Mouse (Mus musculus) lung, embryonic 15.5 days (tissue): ENCODE results near the gene Cd109. TPM values are rescaled to one million over a fixed set of nuclear protein-coding genes. Genes with fewer than 3 reads are reported as not detected.

Source experiments
- ATAC-seq: fragments of 200-750 bp; cut with Nextera tagmentation; 2 replicates; pipeline ENCODE4 v1.8.0; 2017; ENCODE audit warnings: moderate number of reproducible peaks, borderline replicate concordance; ENCODE audit not compliant: low FRiP score, low TSS enrichment; ENCODE audit errors: extremely low read depth
- H3K27ac ChIP-seq: fragments of 300-500 bp; sonication (generic); 2 replicates; pipeline ENCODE4 v1.5.1; 2015; ENCODE audit warnings: moderate library complexity, mild to moderate bottlenecking, inconsistent platforms
- H3K27me3 ChIP-seq: fragments of 300-500 bp; sonication (generic); 2 replicates; pipeline ENCODE4 v1.6.1; 2015; ENCODE audit warnings: inconsistent platforms
- H3K36me3 ChIP-seq: fragments of 300-500 bp; sonication (generic); 2 replicates; pipeline ENCODE4 v1.6.1; 2015; ENCODE audit warnings: inconsistent platforms
- H3K4me1 ChIP-seq: fragments of 300-500 bp; sonication (generic); 2 replicates; pipeline ENCODE4 v1.6.1; 2015; ENCODE audit warnings: inconsistent platforms
- H3K4me2 ChIP-seq: fragments of 300-500 bp; sonication (generic); 2 replicates; pipeline ENCODE4 v1.6.1; 2015; ENCODE audit warnings: inconsistent platforms, mild to moderate bottlenecking, moderate library complexity
- H3K4me3 ChIP-seq: fragments of 300-500 bp; sonication (generic); 2 replicates; pipeline ENCODE4 v1.5.1; 2015; ENCODE audit warnings: mild to moderate bottlenecking, inconsistent platforms
- H3K9ac ChIP-seq: fragments of 300-500 bp; sonication (generic); 2 replicates; pipeline ENCODE4 v1.6.1; 2015; ENCODE audit warnings: inconsistent platforms
- H3K9me3 ChIP-seq: fragments of 300-500 bp; sonication (generic); 2 replicates; pipeline ENCODE4 v1.6.1; 2016; ENCODE audit warnings: inconsistent platforms
- WGBS: fragments of 180-500 bp; shearing (Covaris S2); methylation state at CpG from one replicate; pipeline ENCODE4 v1.1.7; 2015; 5-methylcytosine and 5-hydroxymethylcytosine counted together
- polyA plus RNA-seq: library from polyadenylated mRNA; unstranded; fragments of >200 nt; fragmentation: Nextera tagmentation; extraction: Ambion mirVana; gene quantifications from 2 replicates; pipeline ENCODE4 v1.2.1, GENCODE M21; 2015

The Cd109 gene
- polyA plus RNA-seq, 1 experiment from 2014 or later, result 10.8 TPM

DNA sequence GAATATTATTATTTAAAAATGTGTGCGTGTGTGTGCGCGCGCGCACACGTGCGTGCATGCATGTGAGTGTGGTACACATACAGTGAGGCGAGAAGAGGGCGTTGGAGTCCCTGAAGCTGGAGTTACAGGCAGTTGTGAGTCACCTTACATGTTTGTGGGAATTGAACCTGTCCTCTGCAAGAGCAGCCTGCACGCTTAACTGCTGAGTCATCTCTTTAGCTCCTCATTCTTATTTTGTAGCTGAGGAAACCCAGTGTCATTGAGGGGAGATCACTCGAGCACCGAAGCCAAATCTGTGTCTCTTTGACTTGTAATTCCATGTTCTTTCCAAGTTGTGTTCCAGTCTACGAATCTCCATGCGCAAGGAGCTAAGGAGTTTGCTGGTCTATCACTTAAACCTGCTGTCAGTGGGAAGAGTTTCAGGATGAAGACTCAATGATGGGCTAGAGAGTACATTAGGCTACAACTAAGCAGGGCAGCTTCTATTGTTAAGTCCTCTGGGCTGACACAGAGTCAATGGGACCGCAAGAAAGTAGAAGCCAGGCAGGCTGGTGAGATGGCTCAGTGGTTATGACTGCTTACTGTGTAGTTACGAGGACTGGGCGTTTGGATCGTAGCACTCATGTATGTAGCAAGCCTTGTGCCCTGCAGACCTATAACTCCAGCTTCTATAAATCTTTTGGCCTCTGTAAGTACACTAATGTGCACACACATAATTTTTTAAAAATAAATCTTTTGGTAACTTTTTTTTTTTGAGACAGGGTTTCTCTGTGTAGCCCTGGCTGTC is 19.4 kb upstream of the Cd109 start:
- Histone ChIP-seq H3K4me3 (no peak overlapping the region), H3K27me3 (no peaks in the 10 kb centered on the region), H3K9ac (no peak overlapping the region), H3K27ac (no peak overlapping the region), H3K36me3 (no peaks in the 10 kb centered on the region), H3K4me1 (no peaks in the 10 kb centered on the region), H3K4me2 (no peak overlapping the region), H3K9me3 (no peaks in the 10 kb centered on the region)
- 89% methylated on average over 18 of the region's 18 CpGs for WGBS
- ATAC-seq, result no peak

DNA sequence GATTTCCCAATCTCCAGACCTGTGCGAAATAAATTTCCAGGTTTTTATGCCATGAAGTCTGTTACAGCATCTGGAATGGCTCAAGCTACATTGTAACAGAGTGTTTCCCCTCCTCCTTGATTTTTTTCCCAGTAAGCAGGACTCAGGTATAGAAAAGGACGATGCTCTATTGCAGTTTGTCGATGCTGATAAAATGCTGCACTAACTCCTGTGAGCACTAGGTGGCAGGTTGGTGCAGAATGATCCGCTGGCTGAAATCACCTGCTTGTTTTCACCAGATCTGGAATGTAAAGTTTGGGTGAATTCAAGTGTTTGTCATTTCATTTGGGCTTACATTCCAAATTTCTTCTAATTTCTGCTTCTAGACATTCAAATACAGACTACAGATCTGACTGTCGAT is 18.5 kb upstream of the Cd109 start:
- no peak overlapping the region for H3K9ac ChIP-seq
- H3K9me3 ChIP-seq, result no peaks in the 10 kb centered on the region
- H3K4me2 ChIP-seq, result no peak overlapping the region
- no peak overlapping the region for H3K27ac ChIP-seq
- H3K4me3 ChIP-seq, result no peak overlapping the region
- no peaks in the 10 kb centered on the region for H3K36me3 ChIP-seq
- H3K4me1 ChIP-seq, result no peaks in the 10 kb centered on the region
- no peaks in the 10 kb centered on the region for H3K27me3 ChIP-seq
- no peak for ATAC-seq
- 6% methylated on average over 5 of the region's 5 CpGs for WGBS

DNA sequence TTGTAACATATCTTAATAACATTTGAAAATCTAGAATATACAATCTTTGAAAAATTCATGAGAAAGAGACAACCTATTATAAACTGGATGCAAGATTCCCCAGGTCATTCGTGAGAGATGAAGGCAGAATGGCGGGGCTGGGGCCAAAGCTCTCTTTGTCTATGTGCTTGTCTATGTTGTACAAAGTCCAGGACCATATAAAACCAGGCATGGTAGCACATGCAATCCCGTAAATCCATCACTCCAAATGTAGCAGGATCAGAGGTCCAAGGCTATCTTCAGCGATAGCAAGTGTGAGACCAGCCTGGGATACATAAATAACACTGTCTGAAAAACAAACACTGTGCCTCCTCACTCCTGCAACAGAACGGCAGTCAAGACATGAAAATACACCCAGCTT is 15.4 kb upstream of the Cd109 start:
- ATAC-seq, result no peak
- Histone ChIP-seq H3K27ac (no peak overlapping the region), H3K4me1 (no peaks in the 10 kb centered on the region), H3K36me3 (no peaks in the 10 kb centered on the region), H3K9ac (no peak overlapping the region), H3K4me3 (no peak overlapping the region), H3K4me2 (no peak overlapping the region), H3K9me3 (no peaks in the 10 kb centered on the region), H3K27me3 (no peaks in the 10 kb centered on the region)
- WGBS, result 56% methylated on average over 5 of the region's 5 CpGs

DNA sequence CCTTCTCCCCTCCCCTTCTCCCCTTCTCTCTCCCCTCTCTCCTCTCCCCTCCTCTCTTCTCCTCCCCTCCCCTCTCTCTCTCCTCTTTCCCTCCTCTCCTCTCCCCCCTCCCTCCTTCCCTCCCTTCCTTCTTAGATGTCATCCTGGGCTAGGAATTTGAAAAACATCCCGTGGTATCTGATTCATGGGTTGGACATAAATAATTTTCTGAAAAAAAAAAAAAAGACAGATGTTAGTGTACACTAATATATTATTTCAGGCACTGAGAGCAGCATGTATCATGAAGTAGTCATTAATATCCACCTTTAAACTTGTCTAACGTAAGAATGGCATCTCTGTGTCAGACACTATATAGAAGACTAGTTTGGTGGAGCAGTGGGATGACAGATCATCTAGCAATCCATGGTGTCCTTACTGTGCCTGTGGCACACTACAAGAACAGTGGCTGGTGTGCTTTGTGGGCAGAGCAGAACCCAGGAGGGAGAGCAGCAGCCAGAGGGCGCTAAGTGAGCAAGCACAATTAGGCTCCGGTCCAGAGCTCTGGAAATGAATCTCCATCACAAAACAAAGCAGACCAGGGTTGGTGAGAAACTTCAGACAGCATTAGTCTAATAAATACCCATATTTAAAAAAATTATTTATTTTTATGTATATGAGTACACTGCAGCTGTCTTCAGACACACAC is 14.2 kb upstream of the Cd109 start:
- Histone ChIP-seq H3K27ac (no peak overlapping the region), H3K4me1 (no peaks in the 10 kb centered on the region), H3K4me2 (no peak overlapping the region), H3K4me3 (no peak overlapping the region), H3K36me3 (no peaks in the 10 kb centered on the region), H3K27me3 (no peaks in the 10 kb centered on the region), H3K9me3 (no peaks in the 10 kb centered on the region), H3K9ac (no peak overlapping the region)
- ATAC-seq, result no peak
- WGBS, result 44% methylated on average over 4 of the region's 4 CpGs

DNA sequence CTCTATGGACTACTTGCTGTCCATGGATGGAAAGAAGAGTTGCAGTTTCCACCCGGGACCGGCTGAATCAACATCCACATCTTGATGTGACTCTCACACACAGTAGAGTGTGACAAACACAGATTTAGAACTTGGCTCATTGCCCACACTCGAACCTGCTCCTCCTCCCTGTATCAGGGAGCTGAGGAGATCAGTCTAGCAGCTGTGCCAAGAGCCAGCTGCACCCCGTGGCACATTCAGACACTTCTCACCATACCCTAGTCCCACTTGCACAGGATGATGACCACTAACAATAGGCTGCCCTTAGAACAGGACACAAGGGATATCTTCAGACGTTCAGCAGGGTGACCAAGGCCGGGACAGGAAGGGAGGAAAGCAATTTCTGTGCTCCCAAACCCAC is 1.1 kb upstream of the Cd109 start:
- H3K4me2 ChIP-seq, result no peak overlapping the region
- ATAC-seq, result no peak
- H3K27me3 ChIP-seq, result peaks cover 12% of the 10 kb centered on the region; the same call in 1 of the 2 replicates
- WGBS, result 27% methylated on average over 6 of the region's 6 CpGs
- H3K27ac ChIP-seq, result no peak overlapping the region
- H3K4me3 ChIP-seq, result no peak overlapping the region
- no peaks in the 10 kb centered on the region for H3K36me3 ChIP-seq
- no peak overlapping the region for H3K9ac ChIP-seq
- H3K9me3 ChIP-seq, result no peaks in the 10 kb centered on the region
- 0 out of 2 replicates have a peak, but pooled peaks cover 4% of the 10 kb centered on the region for H3K4me1 ChIP-seq

DNA sequence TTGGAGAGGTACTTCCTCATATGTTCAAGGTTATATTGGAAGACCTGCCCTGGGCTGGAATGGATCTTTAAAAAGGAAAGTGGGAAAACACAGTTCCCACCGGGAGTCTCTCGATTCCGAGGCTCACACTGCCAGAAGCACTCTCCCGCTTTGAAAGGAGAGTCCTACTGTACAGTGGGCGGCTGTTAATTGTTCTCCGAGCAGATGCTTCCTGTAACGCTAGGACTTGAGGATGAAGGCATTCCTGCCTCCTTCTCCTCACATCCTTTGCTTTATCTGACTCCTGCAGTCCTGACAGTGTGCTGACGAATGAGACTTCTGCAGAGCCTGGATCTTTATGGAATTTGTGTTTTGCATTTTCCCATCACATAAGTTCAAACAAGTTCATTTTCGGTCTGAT is 3.9 kb downstream of the Cd109 start:
- Histone ChIP-seq H3K36me3 (no peaks in the 10 kb centered on the region), H3K4me3 (no peak overlapping the region), H3K27me3 (peaks cover 11% of the 10 kb centered on the region; the same call in 1 of the 2 replicates), H3K9me3 (no peaks in the 10 kb centered on the region), H3K4me2 (peak overlapping the region; percentile 6; the same call in 1 of the 2 replicates), H3K4me1 (0 out of 2 replicates have a peak, but pooled peaks cover 4% of the 10 kb centered on the region), H3K9ac (no peak overlapping the region), H3K27ac (peak overlapping the region; percentile 66)
- 70% methylated on average over 9 of the region's 9 CpGs for WGBS
- peak; percentile 52; the same call in 1 of the 2 replicates for ATAC-seq

DNA sequence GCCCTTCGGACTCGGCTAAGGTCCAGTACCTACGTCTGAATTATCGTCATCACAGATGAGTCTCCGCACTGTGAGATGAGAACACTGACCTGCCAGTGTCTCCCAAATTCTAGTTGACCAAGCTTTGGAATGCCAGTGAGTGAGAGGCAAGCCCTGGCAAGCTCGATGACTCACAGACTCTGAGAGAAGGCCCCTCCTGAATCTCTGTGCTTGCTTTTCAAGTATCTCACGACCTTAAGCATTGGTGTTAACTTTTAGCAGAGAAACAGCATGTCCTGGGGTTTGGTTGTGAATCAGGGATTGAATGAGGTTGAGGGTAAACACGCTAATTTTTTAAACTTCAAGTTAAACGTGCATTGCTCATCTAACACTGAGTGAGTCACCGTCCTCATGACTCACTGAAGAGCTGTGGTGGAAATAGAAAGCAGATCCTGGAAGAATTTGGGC is 8.0 kb downstream of the Cd109 start:
- Histone ChIP-seq H3K9me3 (no peaks in the 10 kb centered on the region), H3K36me3 (no peaks in the 10 kb centered on the region), H3K9ac (no peak overlapping the region), H3K27me3 (no peaks in the 10 kb centered on the region), H3K27ac (no peak overlapping the region), H3K4me3 (no peak overlapping the region), H3K4me2 (no peak overlapping the region), H3K4me1 (no peaks in the 10 kb centered on the region)
- no peak for ATAC-seq
- WGBS, result 71% methylated on average over 10 of the region's 10 CpGs

DNA sequence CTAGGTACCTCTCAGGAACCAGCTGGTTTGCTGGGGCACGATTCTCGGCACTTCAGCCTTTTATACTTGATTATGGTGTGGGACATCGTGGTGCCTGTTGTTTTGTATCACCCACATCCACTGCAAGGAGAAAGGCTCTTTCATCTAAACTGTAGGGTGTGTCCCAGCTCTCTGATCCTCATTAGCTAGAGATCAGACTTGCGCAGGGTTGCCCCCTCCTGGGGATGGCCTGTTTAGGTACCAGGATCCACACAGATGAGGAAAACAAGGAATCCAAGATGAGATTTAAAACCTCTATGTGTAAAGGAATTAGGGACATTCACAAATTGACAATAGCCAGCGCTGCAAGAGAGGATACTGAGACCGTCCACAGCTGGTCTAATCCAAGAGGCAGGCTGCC is 14.6 kb downstream of the Cd109 start:
- H3K36me3 ChIP-seq, result no peaks in the 10 kb centered on the region
- H3K27me3 ChIP-seq, result no peaks in the 10 kb centered on the region
- ATAC-seq, result no peak
- WGBS, result 54% methylated on average over 6 of the region's 6 CpGs
- H3K4me2 ChIP-seq, result 0 out of 2 replicates have a peak overlapping the region, but pooled peaks have one; percentile 21
- H3K4me1 ChIP-seq, result 0 out of 2 replicates have a peak, but pooled peaks cover 5% of the 10 kb centered on the region
- H3K4me3 ChIP-seq, result no peak overlapping the region
- H3K27ac ChIP-seq, result no peak overlapping the region
- H3K9me3 ChIP-seq, result no peaks in the 10 kb centered on the region
- no peak overlapping the region for H3K9ac ChIP-seq

DNA sequence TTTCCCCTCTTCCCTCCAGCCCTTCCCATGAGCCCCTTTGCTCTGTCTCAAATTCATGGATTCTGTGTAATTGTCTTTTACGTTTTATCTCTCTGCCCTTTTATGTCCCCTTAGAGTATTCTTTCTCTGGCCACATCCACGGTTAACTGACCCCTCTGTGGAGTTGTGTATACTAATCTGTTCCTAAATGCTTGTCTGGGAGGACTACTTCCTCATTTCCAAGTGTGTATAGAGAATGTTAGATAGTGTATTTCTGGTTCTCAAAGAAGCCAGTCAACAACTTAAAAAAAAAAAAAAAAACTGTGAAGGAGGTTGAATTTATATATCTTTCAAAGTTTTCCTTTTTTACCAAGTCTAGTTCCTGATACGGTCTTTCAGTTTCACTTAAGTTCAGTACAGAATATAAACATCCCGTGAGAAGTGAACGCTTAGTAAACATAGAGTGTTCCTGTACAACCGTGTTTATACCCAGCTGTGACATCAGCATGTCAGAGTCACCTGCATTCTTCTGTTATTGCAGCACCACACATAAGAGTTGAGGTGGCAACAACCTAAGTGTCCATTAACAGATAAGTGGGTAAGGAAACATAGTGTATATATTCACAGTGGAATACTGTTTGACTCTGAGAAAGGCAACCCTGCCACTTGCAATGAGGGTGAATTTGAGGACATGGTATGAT is 16.5 kb downstream of the Cd109 start:
- Histone ChIP-seq H3K27ac (no peak overlapping the region), H3K4me1 (0 out of 2 replicates have a peak, but pooled peaks cover 5% of the 10 kb centered on the region), H3K4me3 (no peak overlapping the region), H3K9me3 (no peaks in the 10 kb centered on the region), H3K4me2 (no peak overlapping the region), H3K9ac (no peak overlapping the region), H3K36me3 (no peaks in the 10 kb centered on the region), H3K27me3 (no peaks in the 10 kb centered on the region)
- 29% methylated on average over 6 of the region's 6 CpGs for WGBS
- no peak for ATAC-seq

DNA sequence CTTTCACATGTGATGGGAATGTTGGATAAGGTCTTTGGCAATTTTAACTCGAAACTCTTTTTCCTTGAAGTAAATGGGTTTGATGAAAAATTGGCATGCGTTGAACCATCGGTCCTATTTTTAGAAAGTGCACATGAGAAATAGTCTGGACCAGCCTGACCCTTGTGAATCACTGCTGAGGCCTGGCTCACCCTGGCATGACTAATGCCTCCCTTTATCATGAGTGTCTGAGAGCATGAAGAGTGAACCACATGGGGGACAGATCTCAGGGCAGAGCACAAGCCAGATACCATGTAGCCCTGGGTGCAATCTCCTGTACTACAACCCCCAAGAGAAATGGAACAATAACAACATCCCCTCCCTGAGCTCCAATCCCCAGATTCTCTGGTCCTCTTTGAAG is 18.6 kb downstream of the Cd109 start:
- Histone ChIP-seq H3K9me3 (no peaks in the 10 kb centered on the region), H3K4me3 (no peak overlapping the region), H3K4me2 (no peak overlapping the region), H3K36me3 (no peaks in the 10 kb centered on the region), H3K27me3 (no peaks in the 10 kb centered on the region), H3K4me1 (0 out of 2 replicates have a peak, but pooled peaks cover 5% of the 10 kb centered on the region), H3K27ac (no peak overlapping the region), H3K9ac (no peak overlapping the region)
- WGBS, result 88% methylated on average over 3 of the region's 3 CpGs
- ATAC-seq, result no peak

DNA sequence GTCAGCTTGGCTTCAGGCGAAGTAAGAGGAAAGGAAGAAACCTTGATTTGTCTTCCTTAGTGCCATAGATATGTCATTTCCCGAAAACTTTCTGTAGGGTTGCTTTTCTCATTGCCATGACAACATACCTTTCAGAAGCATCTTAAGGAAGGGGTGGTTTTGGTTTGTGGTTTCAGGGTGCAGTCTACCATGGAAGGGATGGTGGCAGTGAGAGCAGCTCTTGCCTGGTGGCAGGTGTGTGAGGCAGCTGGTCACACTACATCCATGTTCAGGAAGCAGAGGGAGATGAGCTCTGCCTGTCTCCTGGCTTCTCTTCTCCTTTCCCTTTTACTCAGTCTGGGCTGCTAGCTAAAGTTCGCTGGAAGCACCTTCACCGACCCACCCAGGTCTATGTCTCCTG is 26.0 kb downstream of the Cd109 start:
- Histone ChIP-seq H3K4me1 (no peaks in the 10 kb centered on the region), H3K27ac (no peak overlapping the region), H3K36me3 (no peaks in the 10 kb centered on the region), H3K9me3 (no peaks in the 10 kb centered on the region), H3K9ac (no peak overlapping the region), H3K4me3 (no peak overlapping the region), H3K4me2 (no peak overlapping the region), H3K27me3 (no peaks in the 10 kb centered on the region)
- WGBS, result 77% methylated on average over 4 of the region's 4 CpGs
- ATAC-seq, result no peak
